Mouse (Mus musculus): ENCODE measurements at regions not wholly inside any gene's neighbourhood (a gene's known extent, or its start where the extent isn't known, plus 50 kb on each side); places are given as distances from the start of the nearest gene placed in this dataset.
A peak's percentile ranks its signal among the peaks of the same experiment; 100 is the strongest.

GRCm38 (mm10) chr9:46598518-46598917, 278.7 kb upstream of the 4931429L15Rik start:
- no peaks in the 10 kb centered on the region for H3K9me3 ChIP-seq (ENCODE audit: control insufficient read depth, low read length)
- WGBS: 90% methylated on average over 6 of the region's 6 CpGs
- no peak overlapping the region for H3K4me3 ChIP-seq (replicated peaks; ENCODE audit: low read length)
- H3K27ac ChIP-seq (ENCODE audit: low read length): no peak overlapping the region
- no peak for ATAC-seq
- no peak overlapping the region for H3K9ac ChIP-seq (replicated peaks; ENCODE audit: low read depth, low read length)
- no peak overlapping the region for H3K4me2 ChIP-seq (ENCODE audit: low read length)
- H3K27me3 ChIP-seq (replicated peaks; ENCODE audit: control insufficient read depth, insufficient read depth, low read length): no peaks in the 10 kb centered on the region
- H3K36me3 ChIP-seq (ENCODE audit: control insufficient read depth, insufficient read depth): no peaks in the 10 kb centered on the region
- H3K4me1 ChIP-seq (replicated peaks; ENCODE audit: control insufficient read depth, insufficient read depth, low read length): peaks cover 30% of the 10 kb centered on the region

- H3K36me3 ChIP-seq (ENCODE audit: control insufficient read depth, insufficient read depth): no peaks in the 10 kb centered on the region
- H3K9ac ChIP-seq (replicated peaks; ENCODE audit: low read depth, low read length): no peak overlapping the region
- peaks cover 2% of the 10 kb centered on the region; the same call in 1 of the 2 replicates for H3K4me1 ChIP-seq (replicated peaks; ENCODE audit: control insufficient read depth, insufficient read depth, low read length)
- no peak overlapping the region for H3K4me3 ChIP-seq (replicated peaks; ENCODE audit: low read length)
- no peaks in the 10 kb centered on the region for H3K9me3 ChIP-seq (ENCODE audit: control insufficient read depth, low read length)
- H3K4me2 ChIP-seq (ENCODE audit: low read length): no peak overlapping the region
- ATAC-seq: no peak
- no peak overlapping the region for H3K27ac ChIP-seq (ENCODE audit: low read length)
- H3K27me3 ChIP-seq (replicated peaks; ENCODE audit: control insufficient read depth, insufficient read depth, low read length): no peaks in the 10 kb centered on the region
- 78% methylated on average over 6 of the region's 6 CpGs for WGBS
These were observed 273.7 kb upstream of the 4931429L15Rik start for GRCm38 (mm10) chr9:46593444-46593843.

GRCm38 (mm10) chr9:46592908-46593307, 273.1 kb upstream of the 4931429L15Rik start:
- H3K9ac ChIP-seq (replicated peaks; ENCODE audit: low read depth, low read length): no peak overlapping the region
- H3K4me3 ChIP-seq (replicated peaks; ENCODE audit: low read length): no peak overlapping the region

GRCm38 (mm10) chr9:46586818-46587217, 267.0 kb upstream of the 4931429L15Rik start:
- Histone ChIP-seq H3K27ac (ENCODE audit: low read length) (no peak overlapping the region), H3K4me1 (replicated peaks; ENCODE audit: control insufficient read depth, insufficient read depth, low read length) (no peaks in the 10 kb centered on the region), H3K9me3 (ENCODE audit: control insufficient read depth, low read length) (no peaks in the 10 kb centered on the region), H3K4me3 (replicated peaks; ENCODE audit: low read length) (no peak overlapping the region), H3K36me3 (ENCODE audit: control insufficient read depth, insufficient read depth) (no peaks in the 10 kb centered on the region), H3K27me3 (replicated peaks; ENCODE audit: control insufficient read depth, insufficient read depth, low read length) (no peaks in the 10 kb centered on the region), H3K4me2 (ENCODE audit: low read length) (no peak overlapping the region), H3K9ac (replicated peaks; ENCODE audit: low read depth, low read length) (no peak overlapping the region)
- ATAC-seq: no peak
- 67% methylated on average over 8 of the region's 8 CpGs for WGBS

More at GRCm38 (mm10) chr9:46592908-46593307, 273.1 kb upstream of the 4931429L15Rik start:
- H3K36me3 ChIP-seq (ENCODE audit: control insufficient read depth, insufficient read depth): no peaks in the 10 kb centered on the region
- no peaks in the 10 kb centered on the region for H3K27me3 ChIP-seq (replicated peaks; ENCODE audit: control insufficient read depth, insufficient read depth, low read length)
- 62% methylated on average over 7 of the region's 7 CpGs for WGBS
- peak; percentile 82 for ATAC-seq
- no peak overlapping the region for H3K4me2 ChIP-seq (ENCODE audit: low read length)
- no peaks in the 10 kb centered on the region for H3K9me3 ChIP-seq (ENCODE audit: control insufficient read depth, low read length)
- peaks cover 2% of the 10 kb centered on the region; the same call in 1 of the 2 replicates for H3K4me1 ChIP-seq (replicated peaks; ENCODE audit: control insufficient read depth, insufficient read depth, low read length)
- H3K27ac ChIP-seq (ENCODE audit: low read length): no peak overlapping the region

GRCm38 (mm10) chr9:46581844-46582243, 262.1 kb upstream of the 4931429L15Rik start:
- H3K27ac ChIP-seq (ENCODE audit: low read length): no peak overlapping the region
- 0 out of 2 replicates have a peak, but pooled peaks cover 7% of the 10 kb centered on the region for H3K9me3 ChIP-seq (ENCODE audit: control insufficient read depth, low read length)
- H3K4me3 ChIP-seq (replicated peaks; ENCODE audit: low read length): no peak overlapping the region
- 5% methylated on average over 4 of the region's 4 CpGs for WGBS
- no peak for ATAC-seq
- H3K4me2 ChIP-seq (ENCODE audit: low read length): no peak overlapping the region
- H3K36me3 ChIP-seq (ENCODE audit: control insufficient read depth, insufficient read depth): no peaks in the 10 kb centered on the region
- no peaks in the 10 kb centered on the region for H3K4me1 ChIP-seq (replicated peaks; ENCODE audit: control insufficient read depth, insufficient read depth, low read length)
- no peaks in the 10 kb centered on the region for H3K27me3 ChIP-seq (replicated peaks; ENCODE audit: control insufficient read depth, insufficient read depth, low read length)
- H3K9ac ChIP-seq (replicated peaks; ENCODE audit: low read depth, low read length): no peak overlapping the region

GRCm38 (mm10) chr9:46562301-46562700, 242.5 kb upstream of the 4931429L15Rik start:
- Histone ChIP-seq H3K27me3 (replicated peaks; ENCODE audit: control insufficient read depth, insufficient read depth, low read length) (no peaks in the 10 kb centered on the region), H3K9ac (replicated peaks; ENCODE audit: low read depth, low read length) (no peak overlapping the region), H3K9me3 (ENCODE audit: control insufficient read depth, low read length) (no peaks in the 10 kb centered on the region), H3K4me3 (replicated peaks; ENCODE audit: low read length) (no peak overlapping the region), H3K27ac (ENCODE audit: low read length) (no peak overlapping the region), H3K4me1 (replicated peaks; ENCODE audit: control insufficient read depth, insufficient read depth, low read length) (no peaks in the 10 kb centered on the region), H3K4me2 (ENCODE audit: low read length) (no peak overlapping the region), H3K36me3 (ENCODE audit: control insufficient read depth, insufficient read depth) (no peaks in the 10 kb centered on the region)
- 92% methylated on average over 4 of the region's 4 CpGs for WGBS
- ATAC-seq: no peak

- no peak overlapping the region for H3K4me3 ChIP-seq (replicated peaks; ENCODE audit: low read length)
- no peak overlapping the region for H3K9ac ChIP-seq (replicated peaks; ENCODE audit: low read depth, low read length)
- no peak for ATAC-seq
- no peak overlapping the region for H3K27ac ChIP-seq (ENCODE audit: low read length)
- WGBS: 76% methylated on average over 5 of the region's 5 CpGs
- no peak overlapping the region for H3K4me2 ChIP-seq (ENCODE audit: low read length)
- H3K27me3 ChIP-seq (replicated peaks; ENCODE audit: control insufficient read depth, insufficient read depth, low read length): no peaks in the 10 kb centered on the region
- no peaks in the 10 kb centered on the region for H3K9me3 ChIP-seq (ENCODE audit: control insufficient read depth, low read length)
- no peaks in the 10 kb centered on the region for H3K36me3 ChIP-seq (ENCODE audit: control insufficient read depth, insufficient read depth)
- peaks cover 11% of the 10 kb centered on the region for H3K4me1 ChIP-seq (replicated peaks; ENCODE audit: control insufficient read depth, insufficient read depth, low read length)
These were observed 238.7 kb upstream of the 4931429L15Rik start for GRCm38 (mm10) chr9:46558481-46558880.

GRCm38 (mm10) chr9:46557781-46558180, 238.0 kb upstream of the 4931429L15Rik start:
- 36% methylated on average over 5 of the region's 5 CpGs for WGBS
- ATAC-seq: no peak
- Histone ChIP-seq H3K27me3 (replicated peaks; ENCODE audit: control insufficient read depth, insufficient read depth, low read length) (no peaks in the 10 kb centered on the region), H3K36me3 (ENCODE audit: control insufficient read depth, insufficient read depth) (no peaks in the 10 kb centered on the region), H3K9me3 (ENCODE audit: control insufficient read depth, low read length) (no peaks in the 10 kb centered on the region), H3K4me1 (replicated peaks; ENCODE audit: control insufficient read depth, insufficient read depth, low read length) (peaks cover 11% of the 10 kb centered on the region), H3K4me2 (ENCODE audit: low read length) (no peak overlapping the region), H3K9ac (replicated peaks; ENCODE audit: low read depth, low read length) (no peak overlapping the region), H3K27ac (ENCODE audit: low read length) (no peak overlapping the region), H3K4me3 (replicated peaks; ENCODE audit: low read length) (no peak overlapping the region)

GRCm38 (mm10) chr9:46555156-46555555, 235.4 kb upstream of the 4931429L15Rik start:
- no peaks in the 10 kb centered on the region for H3K9me3 ChIP-seq (ENCODE audit: control insufficient read depth, low read length)
- H3K4me1 ChIP-seq (replicated peaks; ENCODE audit: control insufficient read depth, insufficient read depth, low read length): peaks cover 11% of the 10 kb centered on the region
- WGBS: 12% methylated on average over 6 of the region's 6 CpGs
- ATAC-seq: peak; percentile 57; the same call in 1 of the 2 replicates
- peak overlapping the region; percentile 38; the same call in 1 of the 2 replicates for H3K27ac ChIP-seq (ENCODE audit: low read length)
- no peaks in the 10 kb centered on the region for H3K27me3 ChIP-seq (replicated peaks; ENCODE audit: control insufficient read depth, insufficient read depth, low read length)
- peak overlapping the region; percentile 22; the same call in 1 of the 2 replicates for H3K9ac ChIP-seq (replicated peaks; ENCODE audit: low read depth, low read length)
- no peaks in the 10 kb centered on the region for H3K36me3 ChIP-seq (ENCODE audit: control insufficient read depth, insufficient read depth)
- no peak overlapping the region for H3K4me2 ChIP-seq (ENCODE audit: low read length)
- H3K4me3 ChIP-seq (replicated peaks; ENCODE audit: low read length): no peak overlapping the region
